Mouse (Mus musculus) embryonic facial prominence, embryonic 14.5 days (tissue): ENCODE results near the gene Ehf. TPM values are rescaled to one million over a fixed set of nuclear protein-coding genes. Genes with fewer than 3 reads are reported as not detected.

Experiments
- ATAC-seq: fragments of 200-750 bp; cut with Nextera tagmentation; 2 replicates; pipeline ENCODE4 v1.8.0; 2017; ENCODE audit warnings: low read depth, moderate number of reproducible peaks, moderate TSS enrichment
- DNase-seq: peaks from one replicate; pipeline ENCODE4 v3.0.0-alpha.2; 2015; ENCODE audit warnings: low spot score
- H3K27ac ChIP-seq: fragments of 300-500 bp; sonication (generic); replicated peaks from 2 replicates; pipeline ENCODE4 v1.5.1; 2014; ENCODE audit warnings: low read depth, mild to moderate bottlenecking, low read length, moderate library complexity
- H3K27me3 ChIP-seq: fragments of 300-500 bp; sonication (generic); replicated peaks from 2 replicates; pipeline ENCODE4 v1.6.1; 2014; ENCODE audit warnings: low read length; ENCODE audit not compliant: control insufficient read depth, insufficient read depth
- H3K36me3 ChIP-seq: fragments of 300-500 bp; sonication (generic); 2 replicates; pipeline ENCODE4 v1.6.1; 2014; ENCODE audit warnings: low read length, mixed read lengths; ENCODE audit not compliant: control insufficient read depth, insufficient read depth
- H3K4me1 ChIP-seq: fragments of 300-500 bp; sonication (generic); 2 replicates; pipeline ENCODE4 v1.6.1; 2014; ENCODE audit warnings: antibody characterized with exemption, low read length; ENCODE audit not compliant: control insufficient read depth, insufficient read depth
- H3K4me2 ChIP-seq: fragments of 300-500 bp; sonication (generic); 2 replicates; pipeline ENCODE4 v1.6.1; 2014; ENCODE audit warnings: low read depth, mild to moderate bottlenecking, low read length, moderate library complexity, mixed read lengths
- H3K4me3 ChIP-seq: fragments of 300-500 bp; sonication (generic); 2 replicates; pipeline ENCODE4 v1.5.1; 2014; ENCODE audit warnings: low read depth, mild to moderate bottlenecking, low read length
- H3K9ac ChIP-seq: fragments of 300-500 bp; sonication (generic); 2 replicates; pipeline ENCODE4 v1.6.1; 2014; ENCODE audit warnings: low read depth, mild to moderate bottlenecking, low read length, moderate library complexity, mixed read lengths
- H3K9me3 ChIP-seq: fragments of 300-500 bp; sonication (generic); 2 replicates; pipeline ENCODE4 v1.6.1; 2016; ENCODE audit warnings: low read length; ENCODE audit not compliant: control insufficient read depth
- WGBS: fragments of 180-500 bp; shearing (Covaris S2); extraction: QIAGEN DNeasy Blood & Tissue Kit; methylation state at CpG from one replicate; pipeline ENCODE4 v1.1.7; 2014; 5-methylcytosine and 5-hydroxymethylcytosine counted together
- polyA plus RNA-seq: library from polyadenylated mRNA; unstranded; fragments of >200 nt; fragmentation: Nextera tagmentation; extraction: Ambion mirVana; gene quantifications from 2 replicates; pipeline ENCODE4 v1.2.1, GENCODE M21; 2014

Ehf gene
- polyA plus RNA-seq, 1 experiment from 2014 or later, result 13.1 TPM

- Histone ChIP-seq H3K27ac (no peak overlapping the region), H3K27me3 (no peaks in the 10 kb centered on the region), H3K36me3 (no peaks in the 10 kb centered on the region), H3K9me3 (no peaks in the 10 kb centered on the region), H3K4me2 (no peak overlapping the region), H3K4me1 (no peaks in the 10 kb centered on the region), H3K4me3 (no peak overlapping the region), H3K9ac (no peak overlapping the region)
- ATAC-seq (no peak), DNase-seq (no peak)
- 90% methylated on average over 6 of the region's 6 CpGs for WGBS
Observed at GRCm38 (mm10) chr2:103275316-103275960, 27.6 kb downstream of the Ehf start.

GRCm38 (mm10) chr2:103274803-103275202 is 28.3 kb downstream of the Ehf start:
- no peaks in the 10 kb centered on the region for H3K27me3 ChIP-seq
- 71% methylated on average over 2 of the region's 2 CpGs for WGBS
- H3K4me1 ChIP-seq, result no peaks in the 10 kb centered on the region
- ATAC-seq, result no peak
- no peak overlapping the region for H3K9ac ChIP-seq
- H3K27ac ChIP-seq, result no peak overlapping the region
- H3K36me3 ChIP-seq, result no peaks in the 10 kb centered on the region
- no peaks in the 10 kb centered on the region for H3K9me3 ChIP-seq
- no peak overlapping the region for H3K4me3 ChIP-seq
- DNase-seq, result peak; percentile 20
- H3K4me2 ChIP-seq, result no peak overlapping the region

GRCm38 (mm10) chr2:103274270-103274669 is 28.8 kb downstream of the Ehf start:
- H3K4me1 ChIP-seq, result no peaks in the 10 kb centered on the region
- no peaks in the 10 kb centered on the region for H3K9me3 ChIP-seq
- 67% methylated on average over 1 of the region's 1 CpGs for whole genome bisulfite sequencing
- H3K27ac ChIP-seq, result no peak overlapping the region
- H3K36me3 ChIP-seq, result no peaks in the 10 kb centered on the region
- H3K9ac ChIP-seq, result no peak overlapping the region
- ATAC-seq (no peak), DNase-seq (no peak)
- no peak overlapping the region for H3K4me2 ChIP-seq
- H3K4me3 ChIP-seq, result no peak overlapping the region
- H3K27me3 ChIP-seq, result no peaks in the 10 kb centered on the region

- no peak overlapping the region for H3K4me3 ChIP-seq
- H3K27me3 ChIP-seq, result no peaks in the 10 kb centered on the region
- no peak overlapping the region for H3K4me2 ChIP-seq
- 89% methylated on average over 8 of the region's 8 CpGs for WGBS
- no peaks in the 10 kb centered on the region for H3K4me1 ChIP-seq
- DNase-seq (no peak), ATAC-seq (no peak)
- H3K9ac ChIP-seq, result no peak overlapping the region
- no peaks in the 10 kb centered on the region for H3K36me3 ChIP-seq
- H3K9me3 ChIP-seq, result no peaks in the 10 kb centered on the region
- no peak overlapping the region for H3K27ac ChIP-seq
Observed at GRCm38 (mm10) chr2:103271481-103271880, 31.6 kb downstream of the Ehf start.

GRCm38 (mm10) chr2:103270556-103271160 is 32.4 kb downstream of the Ehf start:
- Histone ChIP-seq H3K27ac (no peak overlapping the region), H3K9me3 (no peaks in the 10 kb centered on the region), H3K4me3 (no peak overlapping the region), H3K27me3 (no peaks in the 10 kb centered on the region), H3K9ac (no peak overlapping the region), H3K4me2 (no peak overlapping the region), H3K36me3 (no peaks in the 10 kb centered on the region), H3K4me1 (no peaks in the 10 kb centered on the region)
- WGBS, result 74% methylated on average over 5 of the region's 5 CpGs
- no peak for DNase-seq
- ATAC-seq, result no peak

GRCm38 (mm10) chr2:103239086-103239485 is 64.0 kb downstream of the Ehf start:
- H3K4me1 ChIP-seq, result no peaks in the 10 kb centered on the region

GRCm38 (mm10) chr2:103226781-103227180 is 76.3 kb downstream of the Ehf start:
- no peak overlapping the region for H3K9ac ChIP-seq
- ATAC-seq, result no peak
- H3K27me3 ChIP-seq, result no peaks in the 10 kb centered on the region
- 92% methylated on average over 2 of the region's 2 CpGs for WGBS
- no peak overlapping the region for H3K27ac ChIP-seq
- no peaks in the 10 kb centered on the region for H3K9me3 ChIP-seq
- H3K4me3 ChIP-seq, result no peak overlapping the region
- DNase-seq, result peak; percentile 23
- no peaks in the 10 kb centered on the region for H3K36me3 ChIP-seq
- H3K4me2 ChIP-seq, result no peak overlapping the region
- no peaks in the 10 kb centered on the region for H3K4me1 ChIP-seq

More at GRCm38 (mm10) chr2:103239086-103239485, 64.0 kb downstream of the Ehf start:
- no peak overlapping the region for H3K4me3 ChIP-seq
- no peaks in the 10 kb centered on the region for H3K36me3 ChIP-seq
- H3K9ac ChIP-seq, result no peak overlapping the region
- H3K27me3 ChIP-seq, result no peaks in the 10 kb centered on the region
- no peak overlapping the region for H3K27ac ChIP-seq
- no peak for ATAC-seq
- no peaks in the 10 kb centered on the region for H3K9me3 ChIP-seq
- DNase-seq, result no peak
- WGBS, result 83% methylated on average over 4 of the region's 4 CpGs
- no peak overlapping the region for H3K4me2 ChIP-seq

- no peak overlapping the region for H3K9ac ChIP-seq
- H3K4me2 ChIP-seq, result no peak overlapping the region
- no peaks in the 10 kb centered on the region for H3K36me3 ChIP-seq
- H3K27me3 ChIP-seq, result no peaks in the 10 kb centered on the region
- H3K9me3 ChIP-seq, result no peaks in the 10 kb centered on the region
- H3K27ac ChIP-seq, result no peak overlapping the region
- H3K4me1 ChIP-seq, result no peaks in the 10 kb centered on the region
- no peak for DNase-seq
- no peak for ATAC-seq
- 65% methylated on average over 2 of the region's 2 CpGs for WGBS
- no peak overlapping the region for H3K4me3 ChIP-seq
Observed at GRCm38 (mm10) chr2:103220871-103221270, 82.2 kb downstream of the Ehf start.

- no peak for ATAC-seq
- 88% methylated on average over 4 of the region's 4 CpGs for WGBS
- Histone ChIP-seq H3K4me1 (no peaks in the 10 kb centered on the region), H3K4me3 (no peak overlapping the region), H3K9ac (no peak overlapping the region), H3K36me3 (no peaks in the 10 kb centered on the region), H3K9me3 (no peaks in the 10 kb centered on the region), H3K27me3 (no peaks in the 10 kb centered on the region), H3K27ac (no peak overlapping the region), H3K4me2 (no peak overlapping the region)
- DNase-seq, result no peak
Observed at GRCm38 (mm10) chr2:103218323-103218722, 84.8 kb downstream of the Ehf start.
